Mouse (Mus musculus) gastrocnemius, adult 18-20 months (tissue): ENCODE measurements around the gene Pnliprp2. TPM values are rescaled to one million over a fixed set of nuclear protein-coding genes. Genes with fewer than 3 reads are reported as not detected.

Experiments
- DNase-seq: peaks from one replicate; pipeline ENCODE4 v3.0.0; 2021; ENCODE audit warnings: low spot score
- long read RNA-seq, 2 experiments: library from polyadenylated mRNA; stranded (forward); transcript quantifications; one replicate each; pipeline ENCODE4 v2.0.0; 2021
- total RNA-seq, 2 experiments: library from RNA; stranded (reverse); gene quantifications; 2 replicates each; pipeline ENCODE4 v1.2.3; 2021

Pnliprp2 gene
- total RNA-seq: not detected
- long read RNA-seq, experiment 1: 0 reads
- long read RNA-seq, experiment 2: 0 reads

GRCm38 (mm10) chr19:58759423-58759822 lies at the start of gene Pnliprp2:
Gene Pnliprp2, plus strand, starts transcription at chr19:58759719.
- DNase-seq: no peak

GRCm38 (mm10) chr19:58717925-58718324 lies 41.6 kb upstream of the Pnliprp2 start:
- DNase-seq: no peak

GRCm38 (mm10) chr19:58720439-58720838 lies 39.1 kb upstream of the Pnliprp2 start:
- no peak for DNase-seq

- DNase-seq: no peak
Measured at GRCm38 (mm10) chr19:58726551-58726950, 33.0 kb upstream of the Pnliprp2 start.

GRCm38 (mm10) chr19:58727756-58728155 lies 31.8 kb upstream of the Pnliprp2 start:
- no peak for DNase-seq

- no peak for DNase-seq
Measured at GRCm38 (mm10) chr19:58728445-58729031, 31.0 kb upstream of the Pnliprp2 start, which contains the start of gene Pnliprp1. Gene Pnliprp1, plus strand, starts transcription at chr19:58728887.

- no peak for DNase-seq
Measured at GRCm38 (mm10) chr19:58733216-58733615, 26.3 kb upstream of the Pnliprp2 start.

GRCm38 (mm10) chr19:58738111-58738510 lies 21.4 kb upstream of the Pnliprp2 start:
- no peak for DNase-seq

GRCm38 (mm10) chr19:58741036-58741435 lies 18.5 kb upstream of the Pnliprp2 start:
- DNase-seq: no peak

- no peak for DNase-seq
Measured at GRCm38 (mm10) chr19:58742711-58743110, 16.8 kb upstream of the Pnliprp2 start.

GRCm38 (mm10) chr19:58743736-58744135 lies 15.8 kb upstream of the Pnliprp2 start:
- no peak for DNase-seq

GRCm38 (mm10) chr19:58747498-58748000 lies 12.0 kb upstream of the Pnliprp2 start:
- DNase-seq: no peak

- no peak for DNase-seq
Measured at GRCm38 (mm10) chr19:58750822-58751221, 8.7 kb upstream of the Pnliprp2 start.

- no peak for DNase-seq
Measured at GRCm38 (mm10) chr19:58751504-58751903, 8.0 kb upstream of the Pnliprp2 start.

- DNase-seq: no peak
Measured at GRCm38 (mm10) chr19:58758871-58759270, 648 bp upstream of the Pnliprp2 start.

- no peak for DNase-seq
Measured at GRCm38 (mm10) chr19:58762316-58762715, 2.8 kb downstream of the Pnliprp2 start.

- DNase-seq: peak; percentile 10
Measured at GRCm38 (mm10) chr19:58762848-58763541, 3.5 kb downstream of the Pnliprp2 start.

- no peak for DNase-seq
Measured at GRCm38 (mm10) chr19:58767329-58767728, 7.8 kb downstream of the Pnliprp2 start.

- no peak for DNase-seq
Measured at GRCm38 (mm10) chr19:58776461-58776860, 16.9 kb downstream of the Pnliprp2 start.

- no peak for DNase-seq
Measured at GRCm38 (mm10) chr19:58781566-58781965, 22.0 kb downstream of the Pnliprp2 start.

- DNase-seq: no peak
Measured at GRCm38 (mm10) chr19:58783938-58784337, 24.4 kb downstream of the Pnliprp2 start.

- DNase-seq: no peak
Measured at GRCm38 (mm10) chr19:58789194-58789593, 29.7 kb downstream of the Pnliprp2 start.

GRCm38 (mm10) chr19:58794284-58794683 lies 34.8 kb downstream of the Pnliprp2 start, which contains the start of gene 1700019N19Rik:
Gene 1700019N19Rik, minus strand, starts transcription at chr19:58794461.
- no peak for DNase-seq
